Mouse (Mus musculus) lung, adult 2 months (tissue): ENCODE data around the gene Tax1bp1.

Source experiments
- CTCF ChIP-seq: fragments of 200-500 bp; IDR thresholded peaks from 2 replicates; pipeline ENCODE4 v1.5.1; 2011; ENCODE audit warnings: mild to moderate bottlenecking, low read length, control low read depth; ENCODE audit not compliant: insufficient read depth
- POLR2A ChIP-seq: fragments of 200-500 bp; IDR thresholded peaks from 2 replicates; pipeline ENCODE4 v1.6.1; 2011; ENCODE audit warnings: low read depth, mild to moderate bottlenecking, control low read depth, low read length, borderline replicate concordance; ENCODE audit errors: extremely low read depth

DNA sequence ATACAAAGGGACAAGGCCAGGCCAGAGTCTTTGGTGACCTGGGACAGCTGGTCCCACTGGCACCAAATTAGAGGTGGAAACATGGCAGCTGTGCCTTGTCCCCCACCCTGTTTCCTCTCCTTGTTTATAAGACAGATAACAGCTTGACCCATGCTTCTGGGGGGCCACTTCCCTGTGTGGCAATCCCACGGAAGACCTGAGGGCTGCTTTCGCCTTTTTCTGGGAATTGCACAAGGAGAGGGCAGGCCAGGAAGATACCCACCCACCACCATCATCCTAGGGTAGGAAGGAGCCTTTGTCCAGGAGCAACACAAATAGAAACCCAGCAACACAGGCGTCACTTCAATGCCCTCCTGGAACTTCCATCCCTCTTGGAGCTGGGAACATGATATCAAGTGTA is 78.9 kb downstream of the Tax1bp1 start:
- TF ChIP-seq POLR2A (no peak), CTCF (no peak)
